8 mouse cellular contexts compared by ENCODE assay signal in genomic region chr6:87335091-87335934, GRCm38 (mm10). TPM values are rescaled to one million over a fixed set of nuclear protein-coding genes. Genes with fewer than 3 reads are reported as not detected.
DNase-seq lines count a peak whose midpoint lies in the region; ATAC-seq lines count a peak whose summit lies in the region.

Gene Antxr1 (minus strand): TSS chr6:87335821.

- H3K36me3 ChIP-seq in intestine, embryonic 15.5 days = no peaks in the 10 kb centered on the region
- H3K36me3 ChIP-seq in limb, embryonic 10.5 days = no peaks in the 10 kb centered on the region
- no peaks in the 10 kb centered on the region for H3K36me3 ChIP-seq in midbrain, embryonic 12.5 days
- H3K36me3 ChIP-seq in splenic B cell, adult 2 months (ENCODE audit: control insufficient read depth, insufficient read depth, low read length, poor library complexity, severe bottlenecking) = no peaks in the 10 kb centered on the region

- H3K27ac ChIP-seq in intestine, embryonic 15.5 days = peak within 1 kb of the TSS; percentile 83
- peak within 1 kb of the TSS; percentile 98 for H3K27ac ChIP-seq in limb, embryonic 10.5 days
- peak within 1 kb of the TSS; percentile 61 for H3K27ac ChIP-seq in midbrain, embryonic 12.5 days (replicated peaks)

- no peaks in the 10 kb centered on the region for H3K27me3 ChIP-seq in intestine, embryonic 15.5 days (replicated peaks)
- no peaks in the 10 kb centered on the region for H3K27me3 ChIP-seq in limb, embryonic 10.5 days (ENCODE audit: low read depth, poor library complexity, severe bottlenecking)
- peaks cover 3% of the 10 kb centered on the region; the same call in 1 of the 2 replicates for H3K27me3 ChIP-seq in midbrain, embryonic 12.5 days
- no peaks in the 10 kb centered on the region for H3K27me3 ChIP-seq in splenic B cell, adult 2 months (ENCODE audit: control insufficient read depth, insufficient read depth, low read length, poor library complexity, severe bottlenecking)

- peak within 1 kb of the TSS; percentile 64 for H3K4me3 ChIP-seq in intestine, embryonic 15.5 days (replicated peaks)
- H3K4me3 ChIP-seq in limb, embryonic 10.5 days = peak within 1 kb of the TSS; percentile 89
- H3K4me3 ChIP-seq in midbrain, embryonic 12.5 days = peak within 1 kb of the TSS; percentile 76

- peak; percentile 49 for DNase-seq in layer of hippocampus, adult 11-12 months (ENCODE audit: low spot score)
- DNase-seq in layer of hippocampus, adult 9-10 months (ENCODE audit: low spot score) = no peak
- DNase-seq in embryo, embryonic 10.5 days (ENCODE audit: low spot score) = peak; percentile 81
- peak in 1 of 2 experiments; percentile 71 for DNase-seq in gastrocnemius, postnatal 4 days (ENCODE audit: low spot score in 2 of 2)
- peak; percentile 80 for DNase-seq in limb, embryonic 10.5 days (ENCODE audit: low spot score)
- peak; percentile 52 for DNase-seq in splenic B cell, adult 2 months (ENCODE audit: low read depth, low spot score)

- peaks cover 5% of the 10 kb centered on the region for H3K4me1 ChIP-seq in intestine, embryonic 15.5 days (replicated peaks)
- peaks cover 27% of the 10 kb centered on the region for H3K4me1 ChIP-seq in limb, embryonic 10.5 days
- peaks cover 25% of the 10 kb centered on the region for H3K4me1 ChIP-seq in midbrain, embryonic 12.5 days

- peak within 1 kb of the TSS; percentile 77 for H3K9ac ChIP-seq in intestine, embryonic 15.5 days
- H3K9ac ChIP-seq in midbrain, embryonic 12.5 days (replicated peaks) = peak within 1 kb of the TSS; percentile 78

- under 1% methylated on average over 54 of the region's 54 CpGs for WGBS in intestine, embryonic 15.5 days
- under 1% methylated on average over 54 of the region's 54 CpGs for WGBS in limb, embryonic 10.5 days
- WGBS in midbrain, embryonic 12.5 days = under 1% methylated on average over 54 of the region's 54 CpGs

- peak within 1 kb of the TSS; percentile 81 for H3K4me2 ChIP-seq in intestine, embryonic 15.5 days (replicated peaks)
- peak within 1 kb of the TSS; percentile 78 for H3K4me2 ChIP-seq in midbrain, embryonic 12.5 days (replicated peaks)

- H3K9me3 ChIP-seq in intestine, embryonic 15.5 days = no peaks in the 10 kb centered on the region
- no peaks in the 10 kb centered on the region for H3K9me3 ChIP-seq in limb, embryonic 10.5 days (replicated peaks)
- no peaks in the 10 kb centered on the region for H3K9me3 ChIP-seq in midbrain, embryonic 12.5 days

- ATAC-seq in intestine, embryonic 15.5 days = peak; percentile 81
- peak; percentile 83 for ATAC-seq in midbrain, embryonic 12.5 days (ENCODE audit: low FRiP score, low read depth)

RNA-seq across cellular contexts. Expression of gene Antxr1, which starts in this region (rescaled TPM):
- 100 to 1,000 TPM in 1 of 2 experiments, 10 to 100 TPM in 1; 88.0 to 109 TPM for total RNA-seq in gastrocnemius, postnatal 4 days (2021)
- polyA plus RNA-seq in intestine, embryonic 15.5 days (2015; fragmentation: Nextera tagmentation; extraction: Ambion mirVana) = 5.9 and 6.5 TPM in 2 replicates
- polyA plus RNA-seq in limb, embryonic 10.5 days (2016; fragmentation: Nextera tagmentation; extraction: Ambion mirVana) = 7.0 and 9.5 TPM in 2 replicates
- 4.3 and 5.6 TPM in 2 replicates for polyA plus RNA-seq in midbrain, embryonic 12.5 days (2016; fragmentation: Nextera tagmentation; extraction: Ambion mirVana)
